Mouse (Mus musculus): ENCODE results near the gene Nat8f2. TPM values are rescaled to one million over a fixed set of nuclear protein-coding genes. Genes with fewer than 3 reads are reported as not detected.
A peak's percentile ranks its signal among the peaks of the same experiment; 100 is the strongest.
"Not testable (repeated sequence)": the region's sequence is repeated elsewhere in the genome, so short reads cannot be mapped to it uniquely, and the experiment has no call there.

The Nat8f2 gene
- polyA plus RNA-seq (2015; fragmentation: Nextera tagmentation; extraction: Ambion mirVana), result not detected in 2 replicates

DNA sequence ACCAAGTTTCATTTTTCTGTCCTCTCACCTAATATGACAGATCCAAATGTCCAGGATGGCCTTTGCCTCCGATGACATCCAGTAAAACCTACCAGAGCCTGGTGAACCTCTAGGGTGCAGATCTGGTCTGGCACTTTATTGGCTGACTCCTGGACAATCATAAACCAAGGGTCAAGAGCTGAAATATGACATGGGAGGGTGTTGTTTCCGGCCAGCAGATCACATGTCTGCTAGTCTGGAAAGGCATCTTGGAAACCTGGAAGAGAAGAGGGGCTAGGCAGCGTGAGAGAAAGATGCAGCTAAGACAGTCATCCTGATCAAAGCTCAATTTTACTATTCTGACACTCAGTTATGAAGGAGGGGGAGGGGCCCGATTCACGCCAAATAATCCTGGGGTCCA, at the start of gene Nat8f2:
TSS of gene Nat8f2 (minus strand) at position 153 of the 400 bp plus-strand sequence.
- H3K9me3 ChIP-seq (replicated peaks); H3K27ac ChIP-seq; H3K9ac ChIP-seq; H3K27me3 ChIP-seq; H3K4me3 ChIP-seq; H3K36me3 ChIP-seq; H3K4me1 ChIP-seq (replicated peaks); ATAC-seq (replicated peaks; ENCODE audit: insufficient number of reproducible peaks, insufficient read depth, low FRiP score, low read depth); H3K4me2 ChIP-seq: not testable (repeated sequence)
- WGBS, result 80% methylated on average over 5 of the region's 5 CpGs

- not testable (repeated sequence) for H3K27ac ChIP-seq; H3K27me3 ChIP-seq; H3K9me3 ChIP-seq (replicated peaks); H3K9ac ChIP-seq; H3K4me3 ChIP-seq; H3K4me2 ChIP-seq; H3K4me1 ChIP-seq (replicated peaks); H3K36me3 ChIP-seq; ATAC-seq (replicated peaks; ENCODE audit: insufficient number of reproducible peaks, insufficient read depth, low FRiP score, low read depth)
- WGBS, result 93% methylated on average over 3 of the region's 3 CpGs
Observed at GRCm38 (mm10) chr6:85918341-85918740, 49.4 kb upstream of the Nat8f2 start.

DNA sequence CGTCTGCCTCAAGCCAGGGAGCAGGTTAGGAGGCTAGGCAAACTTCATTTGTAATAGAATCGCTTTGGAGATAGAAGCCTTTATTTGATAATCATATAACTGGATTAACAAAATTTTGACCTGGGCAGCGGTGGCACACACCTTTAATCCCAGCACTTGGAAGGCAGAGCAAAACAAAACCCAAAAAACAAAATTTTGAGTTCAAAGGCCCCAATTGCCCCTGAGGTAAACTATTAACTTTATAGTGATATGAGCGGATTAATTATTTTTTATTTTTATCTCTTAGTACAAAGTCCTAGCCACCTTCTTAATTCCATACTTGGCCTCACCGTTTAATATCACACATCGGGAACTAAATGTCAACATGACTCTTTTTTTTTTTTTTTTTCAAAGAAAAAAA, 47.6 kb upstream of the Nat8f2 start:
- ATAC-seq (replicated peaks; ENCODE audit: insufficient number of reproducible peaks, insufficient read depth, low FRiP score, low read depth), result no peak
- peak overlapping the region; percentile 73 for H3K4me2 ChIP-seq
- no peaks in the 10 kb centered on the region for H3K9me3 ChIP-seq (replicated peaks)
- peaks cover 9% of the 10 kb centered on the region for H3K4me1 ChIP-seq (replicated peaks)
- H3K27me3 ChIP-seq, result no peaks in the 10 kb centered on the region
- peak overlapping the region; percentile 91; the same call in 1 of the 2 replicates for H3K27ac ChIP-seq
- peak overlapping the region; percentile 64 for H3K4me3 ChIP-seq
- no peaks in the 10 kb centered on the region for H3K36me3 ChIP-seq
- H3K9ac ChIP-seq, result peak overlapping the region; percentile 73; the same call in 1 of the 2 replicates
- 88% methylated on average over 6 of the region's 6 CpGs for WGBS

GRCm38 (mm10) chr6:85915539-85916513, 46.9 kb upstream of the Nat8f2 start, which contains the start of gene Nat8f1:
Gene Nat8f1 (minus strand): TSS chr6:85915687.
- peak; percentile 97 for ATAC-seq (replicated peaks; ENCODE audit: insufficient number of reproducible peaks, insufficient read depth, low FRiP score, low read depth)
- H3K4me1 ChIP-seq (replicated peaks); H3K27me3 ChIP-seq; H3K9me3 ChIP-seq (replicated peaks); H3K36me3 ChIP-seq: not testable (repeated sequence)
- WGBS, result under 1% methylated on average over 61 of the region's 61 CpGs
- Histone ChIP-seq H3K27ac (peak within 1 kb of the TSS; percentile 91), H3K4me3 (peak within 1 kb of the TSS; percentile 64), H3K4me2 (peak within 1 kb of the TSS; percentile 73), H3K9ac (peak within 1 kb of the TSS; percentile 73)

GRCm38 (mm10) chr6:85915141-85915538, 46.2 kb upstream of the Nat8f2 start:
- Histone ChIP-seq H3K4me3 (peak overlapping the region; percentile 64), H3K36me3 (no peaks in the 10 kb centered on the region), H3K4me1 (replicated peaks) (peaks cover 9% of the 10 kb centered on the region), H3K27me3 (no peaks in the 10 kb centered on the region), H3K9me3 (replicated peaks) (no peaks in the 10 kb centered on the region), H3K9ac (peak overlapping the region; percentile 73), H3K4me2 (peak overlapping the region; percentile 73), H3K27ac (peak overlapping the region; percentile 91)
- ATAC-seq (replicated peaks; ENCODE audit: insufficient number of reproducible peaks, insufficient read depth, low FRiP score, low read depth), result no peak; the same call in 1 of the 2 replicates
- 4% methylated on average over 11 of the region's 11 CpGs for WGBS

GRCm38 (mm10) chr6:85911587-85911986, 42.6 kb upstream of the Nat8f2 start, which contains the start of gene Tprkb:
Gene Tprkb (plus strand): TSS chr6:85911865.
- no peak within 1 kb of the TSS for H3K9ac ChIP-seq
- H3K4me2 ChIP-seq, result no peak within 1 kb of the TSS
- no peak within 1 kb of the TSS for H3K4me3 ChIP-seq
- no peaks in the 10 kb centered on the region for H3K36me3 ChIP-seq
- 83% methylated on average over 3 of the region's 3 CpGs for WGBS
- no peaks in the 10 kb centered on the region for H3K9me3 ChIP-seq (replicated peaks)
- no peak within 1 kb of the TSS for H3K27ac ChIP-seq
- no peaks in the 10 kb centered on the region for H3K27me3 ChIP-seq
- H3K4me1 ChIP-seq (replicated peaks), result peaks cover 9% of the 10 kb centered on the region
- no peak for ATAC-seq (replicated peaks; ENCODE audit: insufficient number of reproducible peaks, insufficient read depth, low FRiP score, low read depth)

GRCm38 (mm10) chr6:85909704-85910103, 40.7 kb upstream of the Nat8f2 start:
- no peak for ATAC-seq (replicated peaks; ENCODE audit: insufficient number of reproducible peaks, insufficient read depth, low FRiP score, low read depth)
- H3K4me2 ChIP-seq, result no peak overlapping the region
- WGBS, result 91% methylated on average over 1 of the region's 1 CpGs

DNA sequence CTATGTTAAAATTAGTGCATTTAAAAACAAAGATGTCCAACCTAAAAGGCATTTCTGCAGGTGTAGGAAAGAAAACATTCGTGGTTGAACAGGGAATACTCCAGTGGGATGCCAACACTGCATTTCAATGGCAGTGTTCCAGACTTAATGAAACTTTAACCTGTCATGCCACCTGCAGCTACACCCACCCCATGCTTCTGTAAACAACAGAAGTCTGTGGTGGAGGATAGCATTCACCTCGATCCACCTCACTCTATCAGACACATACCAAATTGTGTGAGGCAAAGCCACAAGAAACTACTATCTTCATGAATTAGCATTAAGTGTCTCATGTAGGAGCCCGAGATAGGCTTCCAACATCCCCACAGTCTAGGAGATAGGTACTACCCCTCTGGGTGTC, 39.4 kb upstream of the Nat8f2 start:
- 57% methylated on average over 3 of the region's 3 CpGs for WGBS
- Histone ChIP-seq H3K4me2 (no peak overlapping the region), H3K4me3 (no peak overlapping the region), H3K9ac (no peak overlapping the region), H3K9me3 (replicated peaks) (no peaks in the 10 kb centered on the region), H3K27ac (no peak overlapping the region), H3K4me1 (replicated peaks) (no peaks in the 10 kb centered on the region), H3K36me3 (no peaks in the 10 kb centered on the region), H3K27me3 (no peaks in the 10 kb centered on the region)
- ATAC-seq (replicated peaks; ENCODE audit: insufficient number of reproducible peaks, insufficient read depth, low FRiP score, low read depth), result no peak

More at GRCm38 (mm10) chr6:85909704-85910103, 40.7 kb upstream of the Nat8f2 start:
- no peak overlapping the region for H3K9ac ChIP-seq
- H3K4me1 ChIP-seq (replicated peaks), result peaks cover under 1% of the 10 kb centered on the region
- H3K27ac ChIP-seq, result no peak overlapping the region
- no peaks in the 10 kb centered on the region for H3K36me3 ChIP-seq
- no peak overlapping the region for H3K4me3 ChIP-seq
- no peaks in the 10 kb centered on the region for H3K9me3 ChIP-seq (replicated peaks)
- H3K27me3 ChIP-seq, result no peaks in the 10 kb centered on the region

GRCm38 (mm10) chr6:85906911-85907351, 38.0 kb upstream of the Nat8f2 start:
- H3K27ac ChIP-seq; H3K9me3 ChIP-seq (replicated peaks); H3K36me3 ChIP-seq; H3K4me1 ChIP-seq (replicated peaks); H3K27me3 ChIP-seq; H3K4me3 ChIP-seq; H3K9ac ChIP-seq; ATAC-seq (replicated peaks; ENCODE audit: insufficient number of reproducible peaks, insufficient read depth, low FRiP score, low read depth); H3K4me2 ChIP-seq: not testable (repeated sequence)
- WGBS, result 56% methylated on average over 2 of the region's 2 CpGs

GRCm38 (mm10) chr6:85904642-85905061, 35.7 kb upstream of the Nat8f2 start, which contains the start of gene Nat8f4:
Gene Nat8f4 (minus strand): TSS chr6:85904884.
- not testable (repeated sequence) for H3K9ac ChIP-seq; H3K4me1 ChIP-seq (replicated peaks); H3K27me3 ChIP-seq; H3K36me3 ChIP-seq; H3K27ac ChIP-seq; H3K9me3 ChIP-seq (replicated peaks)
- peak within 1 kb of the TSS; percentile 58 for H3K4me2 ChIP-seq
- WGBS, result 14% methylated on average over 20 of the region's 20 CpGs
- H3K4me3 ChIP-seq, result peak within 1 kb of the TSS; percentile 45
- ATAC-seq (replicated peaks; ENCODE audit: insufficient number of reproducible peaks, insufficient read depth, low FRiP score, low read depth), result 0 out of 2 replicates have a peak, but pooled peaks have one; percentile 30

GRCm38 (mm10) chr6:85902303-85902702, 33.3 kb upstream of the Nat8f2 start:
- Histone ChIP-seq H3K9ac (no peak overlapping the region), H3K4me3 (no peak overlapping the region), H3K4me1 (replicated peaks) (no peaks in the 10 kb centered on the region), H3K9me3 (replicated peaks) (no peaks in the 10 kb centered on the region), H3K4me2 (no peak overlapping the region), H3K36me3 (no peaks in the 10 kb centered on the region), H3K27me3 (no peaks in the 10 kb centered on the region), H3K27ac (no peak overlapping the region)
- ATAC-seq (replicated peaks; ENCODE audit: insufficient number of reproducible peaks, insufficient read depth, low FRiP score, low read depth), result no peak
- 83% methylated on average over 2 of the region's 2 CpGs for WGBS

Data from heart, embryonic 15.5 days (tissue).